Mouse (Mus musculus): ENCODE results near the gene Nup205. TPM values are rescaled to one million over a fixed set of nuclear protein-coding genes. Genes with fewer than 3 reads are reported as not detected.

Nup205 gene
- polyA plus RNA-seq, 1 experiment from 2014 or later: 36.6 TPM

GRCm38 (mm10) chr6:35269643-35270042, 92.4 kb downstream of the Nup205 start:
- Histone ChIP-seq H3K36me3 (no peaks in the 10 kb centered on the region), H3K27ac (no peak overlapping the region), H3K4me2 (no peak overlapping the region), H3K4me1 (no peaks in the 10 kb centered on the region), H3K9me3 (no peaks in the 10 kb centered on the region), H3K9ac (no peak overlapping the region), H3K27me3 (no peaks in the 10 kb centered on the region), H3K4me3 (no peak overlapping the region)
- 80% methylated on average over 13 of the region's 13 CpGs for WGBS
- no peak for ATAC-seq (ENCODE audit: borderline replicate concordance, extremely low read depth, low FRiP score, low TSS enrichment)

- no peak overlapping the region for H3K27ac ChIP-seq
- H3K4me2 ChIP-seq: no peak overlapping the region
- no peak overlapping the region for H3K9ac ChIP-seq
- no peaks in the 10 kb centered on the region for H3K36me3 ChIP-seq
- H3K4me3 ChIP-seq: no peak overlapping the region
- no peaks in the 10 kb centered on the region for H3K27me3 ChIP-seq
- no peaks in the 10 kb centered on the region for H3K9me3 ChIP-seq
- H3K4me1 ChIP-seq: no peaks in the 10 kb centered on the region
- no peak for ATAC-seq (ENCODE audit: borderline replicate concordance, extremely low read depth, low FRiP score, low TSS enrichment)
- 82% methylated on average over 12 of the region's 12 CpGs for WGBS
These were observed 94.1 kb downstream of the Nup205 start for GRCm38 (mm10) chr6:35271094-35271855.

DNA sequence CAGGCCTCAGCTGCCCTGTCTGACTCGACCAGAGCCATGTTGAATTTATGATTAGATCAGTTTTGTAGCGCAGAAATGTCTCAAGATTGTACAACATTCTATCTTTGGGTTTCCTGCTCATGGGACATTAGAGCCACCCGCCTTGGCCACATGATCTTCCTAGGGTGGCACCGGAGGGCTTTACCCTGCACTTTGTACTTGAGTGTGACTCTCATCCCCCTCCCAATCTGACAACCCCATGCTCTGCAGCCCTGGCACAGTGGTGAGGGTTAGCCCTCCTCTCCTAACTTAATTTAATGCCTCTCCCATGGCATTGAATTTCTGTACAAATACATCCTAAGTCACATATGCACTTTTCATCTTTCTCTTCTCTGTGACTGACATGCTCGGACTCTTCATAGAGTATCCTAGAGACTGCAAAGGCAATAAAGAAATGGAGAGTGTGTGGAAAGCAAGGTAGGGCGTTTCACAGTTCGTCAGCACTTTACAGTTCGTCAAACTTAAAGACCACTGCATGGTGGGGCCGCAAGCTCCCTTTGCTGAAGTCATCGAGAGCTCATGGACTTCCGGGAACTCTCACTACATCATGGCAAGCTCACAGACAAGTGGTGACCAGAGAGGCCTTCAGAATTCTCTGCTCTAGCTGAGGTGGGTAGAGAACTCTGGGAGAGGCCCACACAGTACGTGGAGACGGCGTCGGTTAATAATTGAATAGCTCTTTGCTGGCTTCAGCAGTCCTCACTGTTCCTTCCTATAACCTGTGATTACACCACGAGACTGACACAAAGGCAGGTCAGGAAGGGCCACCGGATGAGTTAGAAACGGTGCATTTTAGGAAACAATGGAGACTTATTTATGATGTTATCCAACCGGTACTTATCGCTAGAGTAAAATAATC, 94.9 kb downstream of the Nup205 start:
- H3K9ac ChIP-seq: no peak overlapping the region
- WGBS: 80% methylated on average over 20 of the region's 20 CpGs
- no peaks in the 10 kb centered on the region for H3K27me3 ChIP-seq
- H3K36me3 ChIP-seq: no peaks in the 10 kb centered on the region
- no peak for ATAC-seq (ENCODE audit: borderline replicate concordance, extremely low read depth, low FRiP score, low TSS enrichment)
- no peak overlapping the region for H3K4me2 ChIP-seq
- H3K4me3 ChIP-seq: no peak overlapping the region
- no peaks in the 10 kb centered on the region for H3K9me3 ChIP-seq
- H3K4me1 ChIP-seq: no peaks in the 10 kb centered on the region
- no peak overlapping the region for H3K27ac ChIP-seq

DNA sequence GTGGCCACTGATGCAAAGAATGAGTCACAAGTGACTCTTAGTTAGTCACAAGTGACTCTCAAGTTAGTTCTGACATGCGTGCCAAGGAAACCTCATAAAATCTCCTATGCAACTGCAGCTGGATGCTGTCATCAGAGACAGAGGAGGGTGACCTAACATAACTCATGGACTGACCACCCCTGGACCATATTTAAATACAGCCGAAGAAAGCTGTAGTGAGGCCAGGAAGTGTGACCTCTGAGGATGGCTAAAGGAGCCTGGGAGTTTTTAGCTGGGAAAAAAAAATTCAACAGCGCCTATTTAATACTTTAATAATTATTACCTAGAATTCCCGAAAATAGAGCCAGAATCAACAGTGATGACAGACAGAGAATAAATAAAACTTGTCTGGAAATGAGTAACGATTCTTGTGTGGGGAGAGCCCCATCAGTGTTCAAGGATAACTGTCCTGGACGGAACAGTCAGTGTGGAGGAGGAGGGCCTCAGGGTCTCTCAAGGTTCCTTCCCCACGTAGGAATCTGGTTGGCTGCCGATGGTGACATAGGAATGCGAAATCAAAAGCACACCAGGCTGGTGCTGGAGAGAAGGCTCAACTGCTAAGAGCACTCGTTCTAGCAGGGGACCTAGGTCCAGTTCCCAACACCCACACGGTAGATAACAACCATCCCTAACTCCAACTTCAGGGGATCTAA, 96.3 kb downstream of the Nup205 start:
- Histone ChIP-seq H3K9me3 (no peaks in the 10 kb centered on the region), H3K27ac (no peak overlapping the region), H3K36me3 (no peaks in the 10 kb centered on the region), H3K4me1 (no peaks in the 10 kb centered on the region), H3K27me3 (no peaks in the 10 kb centered on the region), H3K4me3 (no peak overlapping the region), H3K4me2 (no peak overlapping the region), H3K9ac (no peak overlapping the region)
- no peak for ATAC-seq (ENCODE audit: borderline replicate concordance, extremely low read depth, low FRiP score, low TSS enrichment)
- WGBS: 44% methylated on average over 11 of the region's 11 CpGs

DNA sequence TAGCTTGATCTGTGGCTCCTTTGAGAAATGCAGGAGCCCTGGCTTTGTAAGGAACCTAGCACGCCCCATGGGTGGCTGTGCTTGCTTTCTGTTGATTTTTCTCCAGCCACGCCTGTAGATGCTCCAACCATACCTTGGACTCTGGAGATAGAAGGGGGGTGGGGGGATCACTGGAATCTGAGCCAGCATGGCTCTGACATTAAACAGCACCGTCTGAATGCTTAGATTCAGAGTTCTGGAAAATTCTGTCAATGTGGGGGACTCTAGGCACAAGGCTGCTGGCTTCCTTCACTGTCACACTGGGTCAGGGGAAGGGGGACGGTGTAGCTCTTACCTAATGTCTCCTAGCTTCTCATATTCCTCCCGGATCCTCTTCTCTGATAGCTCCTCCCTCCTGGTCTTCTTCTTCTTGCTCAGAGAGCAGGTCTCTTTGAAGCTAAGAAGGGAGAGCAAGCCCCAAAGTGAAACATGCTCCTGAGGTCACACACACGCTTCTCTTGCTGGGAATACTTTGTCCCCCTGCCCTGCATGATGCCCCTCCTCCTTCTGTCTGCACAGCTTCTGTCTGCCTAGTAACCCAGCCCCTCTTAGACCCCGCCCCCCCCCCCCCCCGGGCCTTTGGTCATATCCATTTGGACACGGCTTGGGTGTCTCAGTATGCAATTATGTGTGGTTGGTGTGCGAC, 100.8 kb downstream of the Nup205 start:
- no peaks in the 10 kb centered on the region for H3K36me3 ChIP-seq
- H3K27me3 ChIP-seq: no peaks in the 10 kb centered on the region
- no peak overlapping the region for H3K9ac ChIP-seq
- H3K9me3 ChIP-seq: no peaks in the 10 kb centered on the region
- WGBS: 50% methylated on average over 10 of the region's 10 CpGs
- ATAC-seq (ENCODE audit: borderline replicate concordance, extremely low read depth, low FRiP score, low TSS enrichment): no peak
- no peak overlapping the region for H3K27ac ChIP-seq
- H3K4me1 ChIP-seq: no peaks in the 10 kb centered on the region
- no peak overlapping the region for H3K4me2 ChIP-seq
- no peak overlapping the region for H3K4me3 ChIP-seq

DNA sequence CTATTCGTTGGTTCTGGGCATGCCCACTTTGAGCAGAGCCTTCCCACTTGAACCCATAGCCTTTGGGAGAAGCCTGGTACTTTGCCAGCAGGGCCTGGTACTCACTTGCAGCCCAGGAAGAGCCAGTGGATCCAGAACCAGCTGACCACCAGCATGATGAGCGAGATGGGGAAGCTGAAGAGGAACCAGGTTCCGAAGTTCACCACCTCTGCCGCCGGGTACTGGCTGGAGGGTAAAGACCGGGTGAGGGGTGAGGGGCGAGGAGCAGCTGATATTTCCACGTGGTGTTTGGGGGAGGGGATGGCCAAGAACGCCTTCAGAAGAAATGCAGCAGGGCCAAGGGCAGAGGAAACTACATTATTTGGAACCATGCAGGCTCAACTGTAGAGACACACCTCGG, 102.1 kb downstream of the Nup205 start:
- Histone ChIP-seq H3K36me3 (no peaks in the 10 kb centered on the region), H3K4me2 (no peak overlapping the region), H3K4me1 (no peaks in the 10 kb centered on the region), H3K9me3 (no peaks in the 10 kb centered on the region), H3K27ac (no peak overlapping the region), H3K9ac (no peak overlapping the region), H3K4me3 (no peak overlapping the region), H3K27me3 (no peaks in the 10 kb centered on the region)
- no peak for ATAC-seq (ENCODE audit: borderline replicate concordance, extremely low read depth, low FRiP score, low TSS enrichment)
- whole genome bisulfite sequencing: 79% methylated on average over 10 of the region's 10 CpGs

- H3K9me3 ChIP-seq: no peaks in the 10 kb centered on the region
- no peaks in the 10 kb centered on the region for H3K27me3 ChIP-seq
- ATAC-seq (ENCODE audit: borderline replicate concordance, extremely low read depth, low FRiP score, low TSS enrichment): peak; percentile 49; the same call in 1 of the 2 replicates
- no peak overlapping the region for H3K27ac ChIP-seq
- H3K9ac ChIP-seq: no peak overlapping the region
- no peak overlapping the region for H3K4me2 ChIP-seq
- H3K4me1 ChIP-seq: peaks cover 13% of the 10 kb centered on the region
- H3K4me3 ChIP-seq: no peak overlapping the region
- no peaks in the 10 kb centered on the region for H3K36me3 ChIP-seq
- whole genome bisulfite sequencing: 60% methylated on average over 11 of the region's 11 CpGs
These were observed 111.0 kb downstream of the Nup205 start for GRCm38 (mm10) chr6:35288114-35288761.

- H3K9ac ChIP-seq: no peak overlapping the region
- no peak overlapping the region for H3K4me2 ChIP-seq
- ATAC-seq (ENCODE audit: borderline replicate concordance, extremely low read depth, low FRiP score, low TSS enrichment): no peak
- no peak overlapping the region for H3K27ac ChIP-seq
- H3K9me3 ChIP-seq: no peaks in the 10 kb centered on the region
- no peak overlapping the region for H3K4me3 ChIP-seq
- 54% methylated on average over 7 of the region's 7 CpGs for WGBS
- H3K36me3 ChIP-seq: no peaks in the 10 kb centered on the region
- H3K27me3 ChIP-seq: no peaks in the 10 kb centered on the region
- H3K4me1 ChIP-seq: peaks cover 13% of the 10 kb centered on the region
These were observed 111.7 kb downstream of the Nup205 start for GRCm38 (mm10) chr6:35288920-35289319.

DNA sequence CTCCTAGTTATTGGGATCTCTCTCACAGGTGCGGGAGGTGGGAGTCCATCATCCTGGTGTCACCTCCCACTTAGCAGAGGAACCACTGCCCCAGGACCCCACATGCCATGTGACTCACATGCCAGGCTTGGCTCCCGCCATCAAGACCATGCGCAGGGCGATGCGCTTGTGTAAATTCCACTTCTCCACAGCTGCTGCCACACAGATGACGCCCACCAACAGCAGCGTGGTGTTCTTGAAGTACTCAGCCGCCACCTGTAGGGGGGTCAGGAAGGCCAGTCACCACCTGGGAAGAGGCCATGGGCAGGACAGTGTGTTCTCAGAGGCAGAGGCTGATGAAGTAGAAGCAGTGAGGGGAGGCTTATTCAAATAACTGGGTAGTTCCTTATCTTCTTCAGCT, 112.5 kb downstream of the Nup205 start:
- Histone ChIP-seq H3K9ac (no peak overlapping the region), H3K36me3 (no peaks in the 10 kb centered on the region), H3K4me3 (no peak overlapping the region), H3K4me2 (no peak overlapping the region), H3K9me3 (no peaks in the 10 kb centered on the region), H3K4me1 (peaks cover 13% of the 10 kb centered on the region), H3K27ac (no peak overlapping the region), H3K27me3 (no peaks in the 10 kb centered on the region)
- ATAC-seq (ENCODE audit: borderline replicate concordance, extremely low read depth, low FRiP score, low TSS enrichment): no peak
- WGBS: 84% methylated on average over 8 of the region's 8 CpGs

GRCm38 (mm10) chr6:35294964-35295363, 117.7 kb downstream of the Nup205 start:
- Histone ChIP-seq H3K4me2 (no peak overlapping the region), H3K36me3 (no peaks in the 10 kb centered on the region), H3K9ac (no peak overlapping the region), H3K27ac (no peak overlapping the region), H3K4me3 (no peak overlapping the region), H3K27me3 (no peaks in the 10 kb centered on the region), H3K9me3 (no peaks in the 10 kb centered on the region), H3K4me1 (peaks cover 6% of the 10 kb centered on the region; the same call in 1 of the 2 replicates)
- ATAC-seq (ENCODE audit: borderline replicate concordance, extremely low read depth, low FRiP score, low TSS enrichment): no peak
- 80% methylated on average over 2 of the region's 2 CpGs for WGBS

GRCm38 (mm10) chr6:35297001-35297400, 119.8 kb downstream of the Nup205 start:
- H3K4me1 ChIP-seq: peaks cover 6% of the 10 kb centered on the region; the same call in 1 of the 2 replicates
- H3K9ac ChIP-seq: no peak overlapping the region
- H3K4me3 ChIP-seq: no peak overlapping the region
- no peaks in the 10 kb centered on the region for H3K27me3 ChIP-seq
- H3K9me3 ChIP-seq: no peaks in the 10 kb centered on the region
- no peak overlapping the region for H3K27ac ChIP-seq
- H3K4me2 ChIP-seq: no peak overlapping the region
- 34% methylated on average over 2 of the region's 2 CpGs for WGBS
- ATAC-seq (ENCODE audit: borderline replicate concordance, extremely low read depth, low FRiP score, low TSS enrichment): no peak
- no peaks in the 10 kb centered on the region for H3K36me3 ChIP-seq
